Mouse (Mus musculus) lung, adult 2 months (tissue): ENCODE measurements at regions not wholly inside any gene's neighbourhood (a gene's known extent, or its start where the extent isn't known, plus 50 kb on each side); places are given as distances from the start of the nearest gene placed in this dataset.

Experiments used
- CTCF ChIP-seq: fragments of 200-500 bp; IDR thresholded peaks from 2 replicates; pipeline ENCODE4 v1.5.1; 2011; ENCODE audit warnings: mild to moderate bottlenecking, low read length, control low read depth; ENCODE audit not compliant: insufficient read depth
- POLR2A ChIP-seq: fragments of 200-500 bp; IDR thresholded peaks from 2 replicates; pipeline ENCODE4 v1.6.1; 2011; ENCODE audit warnings: low read depth, mild to moderate bottlenecking, control low read depth, low read length, borderline replicate concordance; ENCODE audit errors: extremely low read depth

DNA sequence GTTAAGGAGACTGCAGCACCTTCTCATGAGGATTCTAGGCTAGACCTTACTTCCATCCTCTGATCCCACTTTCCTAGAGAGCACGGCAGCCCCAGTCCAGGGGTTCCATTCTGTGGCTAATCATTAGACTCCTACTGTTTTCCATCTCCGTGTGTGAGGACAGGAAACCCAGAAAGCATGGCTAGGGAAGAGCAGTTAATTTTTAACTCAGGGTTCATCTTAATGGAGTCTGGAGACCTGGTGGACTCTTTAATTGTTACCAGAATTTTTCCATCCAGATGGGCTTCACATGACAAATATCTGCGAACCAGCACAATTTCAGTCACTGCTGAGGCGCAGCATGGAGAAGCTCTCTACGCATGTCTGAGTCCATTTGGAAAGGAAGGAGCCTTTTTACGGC, 222.8 kb upstream of the Prdm1 start:
- TF ChIP-seq CTCF (no peak), POLR2A (no peak)
